Mouse (Mus musculus): ENCODE measurements around the gene Psmd13.

Psmd13 gene

DNA sequence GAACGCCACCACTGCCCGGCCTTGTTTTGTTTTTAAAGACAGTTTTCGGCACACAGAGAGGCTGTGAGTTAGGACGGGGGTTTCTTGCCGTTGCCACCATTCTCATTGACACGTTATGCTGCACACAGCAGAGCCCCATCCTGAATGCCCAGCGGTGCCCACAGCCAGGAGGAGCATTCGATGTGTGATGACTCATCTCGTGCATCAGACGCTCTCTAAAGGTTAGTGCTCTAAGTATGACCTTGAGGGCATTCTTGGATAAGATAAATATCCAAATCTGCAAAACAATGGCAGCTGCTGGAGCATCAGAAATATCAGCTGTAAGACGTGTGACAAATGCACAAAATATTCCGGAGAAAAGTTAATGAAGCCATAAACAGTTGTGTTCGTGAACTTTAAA lies 25.4 kb downstream of the Psmd13 start:
- DNase-seq (ENCODE audit: inconsistent ontology term) = no peak

GRCm38 (mm10) chr7:140907697-140908096 lies 25.9 kb downstream of the Psmd13 start:
- DNase-seq (ENCODE audit: inconsistent ontology term) = no peak

DNA sequence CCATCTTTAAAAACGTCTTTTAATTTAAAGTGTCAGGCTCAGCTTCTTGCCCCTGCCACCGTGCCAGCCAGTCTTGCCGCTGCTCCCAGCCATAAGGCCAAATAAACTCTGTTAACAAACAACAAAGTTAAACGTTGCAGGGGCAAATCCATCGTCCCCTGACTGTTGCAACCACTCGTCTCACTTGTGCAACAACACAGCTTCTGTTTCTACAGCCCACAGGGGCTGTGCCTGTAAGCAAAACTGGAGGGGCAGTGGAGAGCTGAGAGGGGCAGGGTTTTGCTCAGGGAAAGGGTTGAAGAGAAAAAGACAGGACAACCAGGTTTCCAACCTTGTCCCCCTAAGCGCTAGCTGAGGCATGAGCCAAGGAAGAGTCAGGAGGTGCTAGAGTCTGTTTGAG lies 26.4 kb downstream of the Psmd13 start:
- no peak for DNase-seq (ENCODE audit: inconsistent ontology term)

DNA sequence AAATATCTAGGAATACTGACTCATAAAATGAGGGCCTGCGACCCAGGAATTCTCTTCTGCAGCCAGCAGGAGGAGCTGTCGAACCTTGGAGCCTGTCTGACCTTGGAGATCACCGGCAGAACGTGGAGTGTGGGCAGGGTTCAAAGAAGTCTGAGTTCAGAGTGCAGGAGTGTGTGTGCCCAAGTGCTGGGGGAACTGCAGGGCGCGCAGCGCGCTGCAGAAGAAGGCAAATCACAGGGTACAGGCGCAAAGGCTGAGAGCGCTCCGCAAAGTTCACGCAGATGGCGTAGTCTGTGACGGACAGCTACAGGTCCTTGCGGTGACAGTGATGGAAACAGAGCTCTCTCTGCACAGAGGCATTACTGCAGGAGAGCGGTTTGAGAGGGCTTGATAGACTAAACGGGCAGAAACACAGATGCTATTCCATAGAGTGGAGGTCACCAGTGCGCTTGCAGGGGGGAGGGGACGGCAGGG lies 26.9 kb downstream of the Psmd13 start:
- peak; percentile 64 for DNase-seq (ENCODE audit: inconsistent ontology term)

DNA sequence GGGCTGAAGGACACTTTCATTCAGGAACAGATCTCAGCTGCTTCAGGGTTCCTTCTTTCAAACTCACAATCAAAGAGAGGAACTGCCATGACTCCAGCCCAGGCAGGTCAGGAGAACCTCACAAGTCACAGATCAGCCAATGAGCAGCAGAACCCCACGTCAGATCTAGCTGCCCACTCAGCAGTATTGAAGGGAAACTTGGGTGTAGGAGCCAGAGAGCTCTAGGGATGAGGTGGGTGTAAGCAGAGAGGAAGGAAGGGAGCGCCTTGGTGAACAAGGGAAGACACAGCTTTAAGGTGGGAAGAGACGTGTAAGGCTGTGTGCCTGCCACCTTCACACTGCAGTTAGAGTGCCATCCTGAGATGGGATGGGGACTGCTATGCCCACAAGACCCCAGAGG lies 30.5 kb downstream of the Psmd13 start:
- DNase-seq (ENCODE audit: inconsistent ontology term) = no peak

GRCm38 (mm10) chr7:140912846-140913482 lies 31.2 kb downstream of the Psmd13 start:
- no peak for DNase-seq (ENCODE audit: inconsistent ontology term)

- DNase-seq (ENCODE audit: inconsistent ontology term) = no peak
These were observed 32.4 kb downstream of the Psmd13 start for GRCm38 (mm10) chr7:140914031-140914690.

GRCm38 (mm10) chr7:140919911-140920310 lies 38.1 kb downstream of the Psmd13 start:
- no peak for DNase-seq (ENCODE audit: inconsistent ontology term)

GRCm38 (mm10) chr7:140920418-140921029 lies 38.8 kb downstream of the Psmd13 start, which contains the start of gene Nlrp6:
Gene Nlrp6 (plus strand): TSS chr7:140920902.
- DNase-seq (ENCODE audit: inconsistent ontology term) = no peak

DNA sequence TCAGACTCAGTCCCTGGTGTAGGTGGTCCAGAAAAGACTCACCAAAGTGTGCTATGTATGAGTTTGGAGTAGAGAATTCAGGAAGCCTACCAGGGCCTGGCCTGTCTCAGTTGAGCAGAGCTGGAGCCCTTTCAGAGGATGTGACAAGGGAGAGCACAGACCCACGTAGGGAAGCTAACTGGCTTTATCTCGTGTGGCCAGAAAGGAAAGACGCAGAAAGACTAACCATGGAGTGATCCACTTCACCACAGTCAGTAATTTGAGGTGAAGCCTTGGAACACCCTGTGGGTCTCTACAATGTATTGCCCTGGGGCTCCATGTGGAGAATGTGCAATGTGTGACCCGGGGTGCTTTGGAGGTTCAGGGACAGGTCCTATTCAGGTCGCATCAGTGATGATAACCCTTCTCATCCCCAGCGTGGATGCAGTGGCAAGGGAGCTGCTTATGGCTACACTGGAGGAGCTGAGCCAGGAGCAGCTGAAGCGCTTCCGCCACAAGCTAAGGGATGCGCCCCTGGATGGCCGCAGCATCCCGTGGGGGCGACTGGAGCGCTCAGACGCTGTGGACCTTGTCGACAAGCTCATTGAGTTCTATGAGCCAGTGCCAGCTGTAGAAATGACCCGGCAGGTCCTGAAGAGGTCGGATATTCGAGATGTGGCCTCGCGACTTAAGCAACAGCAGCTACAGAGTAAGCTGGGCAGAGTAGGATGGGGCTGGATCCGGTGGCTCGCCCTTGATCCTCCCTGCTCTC lies 39.6 kb downstream of the Psmd13 start:
- DNase-seq (ENCODE audit: inconsistent ontology term) = no peak

DNA sequence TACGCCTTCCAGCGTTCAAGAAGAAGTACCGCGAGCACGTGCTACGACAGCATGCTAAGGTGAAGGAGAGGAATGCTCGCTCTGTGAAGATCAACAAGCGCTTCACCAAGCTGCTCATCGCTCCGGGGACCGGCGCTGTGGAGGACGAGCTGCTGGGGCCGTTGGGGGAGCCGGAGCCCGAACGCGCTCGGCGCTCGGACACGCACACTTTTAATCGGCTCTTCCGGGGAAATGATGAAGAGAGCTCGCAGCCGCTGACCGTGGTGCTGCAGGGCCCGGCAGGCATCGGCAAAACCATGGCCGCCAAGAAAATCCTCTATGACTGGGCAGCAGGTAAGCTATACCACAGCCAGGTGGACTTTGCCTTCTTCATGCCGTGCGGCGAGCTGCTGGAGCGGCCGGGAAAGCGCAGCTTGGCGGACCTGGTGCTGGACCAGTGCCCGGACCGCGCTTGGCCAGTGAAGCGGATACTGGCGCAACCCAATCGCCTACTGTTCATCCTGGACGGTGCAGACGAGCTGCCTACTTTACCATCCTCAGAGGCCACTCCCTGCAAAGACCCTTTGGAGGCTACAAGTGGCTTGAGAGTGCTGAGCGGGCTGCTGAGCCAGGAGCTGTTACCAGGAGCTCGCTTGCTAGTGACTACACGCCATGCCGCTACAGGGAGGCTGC lies 40.8 kb downstream of the Psmd13 start:
- peak; percentile 60 for DNase-seq (ENCODE audit: inconsistent ontology term)

- DNase-seq (ENCODE audit: inconsistent ontology term) = no peak
These were observed 41.5 kb downstream of the Psmd13 start for GRCm38 (mm10) chr7:140923070-140923775.

DNA sequence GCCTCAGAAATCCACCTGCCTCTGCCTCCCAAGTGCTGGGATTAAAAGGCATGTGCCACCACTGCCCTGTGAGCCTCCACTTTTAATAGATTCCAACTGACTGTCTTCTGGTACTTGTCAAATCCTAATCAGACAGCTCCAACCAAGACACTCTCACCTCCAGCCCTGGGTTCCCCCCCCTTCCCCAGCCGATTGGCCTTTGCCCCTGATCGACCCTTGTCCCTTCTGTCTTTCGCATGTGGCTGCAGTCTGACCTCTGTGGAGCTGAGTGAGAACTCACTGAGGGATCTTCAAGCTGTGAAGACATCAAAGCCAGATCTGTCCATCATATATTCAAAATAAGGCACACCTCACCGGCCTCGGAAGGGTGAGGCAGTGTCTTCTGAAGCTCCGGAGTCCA lies 45.4 kb downstream of the Psmd13 start:
- DNase-seq (ENCODE audit: inconsistent ontology term) = no peak

- DNase-seq (ENCODE audit: inconsistent ontology term) = no peak
These were observed 56.7 kb downstream of the Psmd13 start for GRCm38 (mm10) chr7:140938436-140938835.

GRCm38 (mm10) chr7:140938896-140939295 lies 57.1 kb downstream of the Psmd13 start:
- DNase-seq (ENCODE audit: inconsistent ontology term) = no peak

DNA sequence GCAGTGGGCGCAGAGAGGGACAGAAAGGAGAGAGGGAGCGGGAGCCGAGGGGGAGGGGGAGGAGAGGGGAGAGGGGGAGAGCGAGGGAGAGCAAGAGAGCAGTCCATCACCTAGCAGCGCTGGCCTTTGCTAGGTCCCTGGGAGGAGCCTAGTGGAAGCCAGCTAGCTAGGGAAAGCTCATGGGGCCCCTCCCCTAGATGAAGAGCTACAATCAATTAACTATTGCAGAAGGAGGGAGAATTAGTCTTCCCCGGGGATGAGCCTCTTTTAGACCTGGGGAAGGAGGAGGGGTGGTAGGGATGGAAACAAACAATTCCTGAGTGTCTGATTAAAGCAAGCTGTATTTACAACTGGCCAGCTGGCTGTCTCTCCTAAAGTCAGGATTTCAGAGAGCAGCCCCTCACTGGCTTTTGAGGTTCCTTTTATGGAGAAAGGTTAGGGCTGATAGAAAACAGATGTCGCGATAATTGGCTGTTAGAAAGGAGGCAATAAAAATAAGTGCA lies 58.0 kb downstream of the Psmd13 start:
- DNase-seq (ENCODE audit: inconsistent ontology term) = no peak

DNA sequence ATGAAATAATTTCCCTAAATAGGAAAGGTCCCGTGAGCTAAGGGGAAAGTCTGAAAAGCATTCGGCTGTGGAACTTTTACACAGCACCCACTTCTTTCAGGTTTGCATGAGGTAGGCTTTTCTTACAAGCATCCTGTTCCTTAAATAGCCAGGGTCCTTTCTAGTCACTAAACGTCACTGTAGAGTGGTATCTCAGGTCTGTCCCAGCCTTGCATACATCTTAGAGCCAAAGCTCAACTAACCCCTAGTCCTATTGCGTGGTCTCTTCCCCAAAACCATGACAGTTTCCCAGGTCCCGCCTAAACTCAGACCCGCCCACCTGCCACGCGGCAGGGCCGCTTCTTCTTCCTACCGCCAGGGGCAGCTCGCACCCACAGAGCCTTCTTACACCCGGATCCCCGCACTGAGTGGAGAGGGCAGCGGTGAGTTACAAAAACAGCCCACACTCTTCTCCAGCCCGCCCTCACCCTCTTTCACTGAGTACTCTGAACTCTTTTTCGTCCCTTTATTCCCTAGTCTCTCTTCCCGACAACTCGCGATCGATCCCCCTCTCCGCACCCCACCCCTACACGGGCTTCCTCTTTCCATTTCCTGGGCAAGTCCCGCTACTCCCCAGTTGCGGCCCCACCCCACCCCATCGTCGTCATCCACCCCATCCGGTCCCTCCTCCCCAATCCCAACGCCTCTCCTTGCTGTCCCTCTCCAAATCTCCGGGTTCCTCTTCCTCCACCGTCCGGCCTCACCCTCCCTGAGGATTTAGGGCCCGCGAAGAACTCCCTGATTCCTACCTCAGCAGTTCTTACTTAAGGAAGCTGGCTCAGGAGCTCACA lies 59.7 kb downstream of the Psmd13 start, which contains the start of gene Pgghg:
TSS of gene Pgghg (plus strand) at position 170 of the 830 bp plus-strand sequence.
- DNase-seq (ENCODE audit: inconsistent ontology term) = peak; percentile 95

- no peak for DNase-seq (ENCODE audit: inconsistent ontology term)
These were observed 60.6 kb downstream of the Psmd13 start for GRCm38 (mm10) chr7:140942341-140942740.

DNA sequence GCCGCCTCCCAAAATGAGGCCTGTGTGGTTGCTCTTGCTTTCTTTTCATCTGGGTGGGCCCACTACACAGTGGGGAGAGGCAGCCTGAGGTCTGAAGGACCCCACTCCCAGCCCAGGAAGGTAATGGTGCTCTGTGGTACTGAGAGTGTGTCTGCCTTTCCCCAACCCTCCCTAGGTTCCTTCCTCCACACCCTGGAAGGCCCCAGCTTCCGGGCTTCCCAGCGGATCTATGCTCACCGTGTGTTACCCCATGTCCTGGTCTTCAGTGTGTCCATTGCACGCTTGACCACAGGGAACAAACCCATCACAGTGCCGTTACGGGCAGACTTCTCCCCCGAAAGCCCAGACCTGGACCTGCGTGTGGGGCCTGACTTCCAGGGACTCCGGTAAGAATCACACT lies 61.0 kb downstream of the Psmd13 start:
- DNase-seq (ENCODE audit: inconsistent ontology term) = no peak

DNA sequence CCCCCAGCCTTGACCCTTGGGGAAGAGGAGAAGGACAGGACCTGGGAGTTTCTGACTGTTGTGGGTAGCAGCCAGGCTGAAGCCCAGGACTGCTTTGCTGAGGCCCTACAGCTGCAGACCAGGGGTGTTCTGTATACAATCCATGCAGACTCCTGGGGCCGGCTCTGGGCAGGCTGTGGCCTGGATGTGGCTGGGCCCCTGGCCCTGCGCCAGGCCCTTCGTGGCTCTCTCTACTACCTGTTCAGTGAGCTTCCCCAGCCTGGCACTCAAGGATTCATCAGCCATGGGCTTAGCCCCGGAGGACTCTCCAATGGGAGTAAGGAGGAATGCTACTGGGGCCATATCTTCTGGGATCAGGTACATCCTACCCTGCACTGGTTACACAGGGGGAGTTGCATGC lies 61.6 kb downstream of the Psmd13 start:
- DNase-seq (ENCODE audit: inconsistent ontology term) = no peak
